Mouse (Mus musculus) liver, embryonic 16.5 days (tissue): ENCODE results near the gene Fgf8. TPM values are rescaled to one million over a fixed set of nuclear protein-coding genes. Genes with fewer than 3 reads are reported as not detected.

Experiments used
- ATAC-seq: fragments of 200-750 bp; cut with Nextera tagmentation; 2 replicates; pipeline ENCODE4 v1.8.0; 2017; ENCODE audit warnings: low read depth, mild to moderate bottlenecking, moderate number of reproducible peaks, moderate library complexity
- H3K27ac ChIP-seq: fragments of 300-500 bp; sonication (generic); 2 replicates; pipeline ENCODE4 v1.5.1; 2014; ENCODE audit warnings: mild to moderate bottlenecking, low read length
- H3K27me3 ChIP-seq: fragments of 300-500 bp; sonication (generic); 2 replicates; pipeline ENCODE4 v1.6.1; 2014; ENCODE audit warnings: low read depth, low read length, mixed read lengths; ENCODE audit not compliant: control insufficient read depth, insufficient read depth
- H3K36me3 ChIP-seq: fragments of 300-500 bp; sonication (generic); 2 replicates; pipeline ENCODE4 v1.6.1; 2014; ENCODE audit warnings: mild to moderate bottlenecking; ENCODE audit not compliant: control insufficient read depth, insufficient read depth
- H3K4me1 ChIP-seq: fragments of 300-500 bp; sonication (generic); 2 replicates; pipeline ENCODE4 v1.6.1; 2014; ENCODE audit warnings: low read depth, low read length, mixed read lengths; ENCODE audit not compliant: control insufficient read depth
- H3K4me2 ChIP-seq: fragments of 300-500 bp; sonication (generic); 2 replicates; pipeline ENCODE4 v1.6.1; 2014; ENCODE audit warnings: low read depth, low read length, mixed read lengths
- H3K4me3 ChIP-seq: fragments of 300-500 bp; sonication (generic); 2 replicates; pipeline ENCODE4 v1.5.1; 2014; ENCODE audit warnings: low read depth, mild to moderate bottlenecking, low read length
- H3K9ac ChIP-seq: fragments of 300-500 bp; sonication (generic); 2 replicates; pipeline ENCODE4 v1.6.1; 2014; ENCODE audit warnings: low read depth, low read length
- H3K9me3 ChIP-seq: fragments of 300-500 bp; sonication (generic); replicated peaks from 2 replicates; pipeline ENCODE4 v1.6.1; 2016; ENCODE audit warnings: low read length; ENCODE audit not compliant: control insufficient read depth
- WGBS: fragments of 180-500 bp; shearing (Covaris S2); extraction: QIAGEN DNeasy Blood & Tissue Kit; methylation state at CpG from one replicate; pipeline ENCODE4 v1.1.7; 2014; ENCODE audit not compliant: insufficient replicate concordance; 5-methylcytosine and 5-hydroxymethylcytosine counted together
- polyA plus RNA-seq: library from polyadenylated mRNA; unstranded; fragments of >200 nt; fragmentation: Nextera tagmentation; extraction: Ambion mirVana; gene quantifications from 2 replicates; pipeline ENCODE4 v1.2.1, GENCODE M21; 2015

Gene Fgf8
- not detected in 2 replicates for polyA plus RNA-seq

- no peak for ATAC-seq
- Histone ChIP-seq H3K4me3 (peak within 1 kb of the TSS; percentile 39), H3K4me1 (peaks cover 8% of the 10 kb centered on the region), H3K36me3 (no peaks in the 10 kb centered on the region), H3K27me3 (peaks cover 89% of the 10 kb centered on the region), H3K9ac (no peak within 1 kb of the TSS), H3K27ac (no peak within 1 kb of the TSS), H3K4me2 (peak within 1 kb of the TSS; percentile 58), H3K9me3 (no peaks in the 10 kb centered on the region)
- under 1% methylated on average over 53 of the region's 68 CpGs for WGBS
These were observed at the start of gene Fgf8 for GRCm38 (mm10) chr19:45742218-45742983. Fgf8 (minus strand) TSS chr19:45742915.

GRCm38 (mm10) chr19:45792404-45792803 lies 49.7 kb upstream of the Fgf8 start:
- H3K27ac ChIP-seq = no peak overlapping the region
- H3K9ac ChIP-seq = no peak overlapping the region
- no peaks in the 10 kb centered on the region for H3K9me3 ChIP-seq
- no peak overlapping the region for H3K4me2 ChIP-seq
- no peak overlapping the region for H3K4me3 ChIP-seq
- ATAC-seq = no peak
- H3K36me3 ChIP-seq = no peaks in the 10 kb centered on the region
- 72% methylated on average over 6 of the region's 6 CpGs for WGBS
- H3K27me3 ChIP-seq = no peaks in the 10 kb centered on the region
- peaks cover 28% of the 10 kb centered on the region for H3K4me1 ChIP-seq

- H3K36me3 ChIP-seq = no peaks in the 10 kb centered on the region
- peak overlapping the region; percentile 91 for H3K27ac ChIP-seq
- WGBS = 46% methylated on average over 13 of the region's 13 CpGs
- H3K4me1 ChIP-seq = peaks cover 19% of the 10 kb centered on the region
- no peaks in the 10 kb centered on the region for H3K9me3 ChIP-seq
- no peak overlapping the region for H3K4me3 ChIP-seq
- peak; percentile 99 for ATAC-seq
- H3K9ac ChIP-seq = peak overlapping the region; percentile 25
- H3K4me2 ChIP-seq = peak overlapping the region; percentile 56
- H3K27me3 ChIP-seq = no peaks in the 10 kb centered on the region
These were observed 47.5 kb upstream of the Fgf8 start for GRCm38 (mm10) chr19:45789888-45790874.

DNA sequence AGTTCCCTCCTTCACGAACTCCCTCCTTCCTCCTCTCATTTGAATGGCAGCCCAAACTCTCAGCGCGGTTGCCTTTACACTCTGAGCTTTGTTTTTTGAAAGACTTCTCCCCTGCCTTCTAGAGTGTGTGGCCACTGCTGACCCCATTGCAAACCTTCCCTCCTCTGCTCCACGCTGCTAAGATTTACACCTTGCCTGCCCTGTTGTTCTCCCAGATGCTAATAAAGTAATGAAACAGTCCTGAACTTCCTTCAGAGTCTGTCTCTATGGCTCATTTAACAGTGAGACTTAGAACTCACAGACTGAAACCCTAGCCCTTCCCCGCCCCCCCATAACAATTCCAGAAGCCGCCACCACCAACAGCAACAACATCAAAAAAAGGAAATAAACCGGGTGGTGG lies 46.6 kb upstream of the Fgf8 start:
- 84% methylated on average over 7 of the region's 7 CpGs for WGBS
- ATAC-seq = no peak

DNA sequence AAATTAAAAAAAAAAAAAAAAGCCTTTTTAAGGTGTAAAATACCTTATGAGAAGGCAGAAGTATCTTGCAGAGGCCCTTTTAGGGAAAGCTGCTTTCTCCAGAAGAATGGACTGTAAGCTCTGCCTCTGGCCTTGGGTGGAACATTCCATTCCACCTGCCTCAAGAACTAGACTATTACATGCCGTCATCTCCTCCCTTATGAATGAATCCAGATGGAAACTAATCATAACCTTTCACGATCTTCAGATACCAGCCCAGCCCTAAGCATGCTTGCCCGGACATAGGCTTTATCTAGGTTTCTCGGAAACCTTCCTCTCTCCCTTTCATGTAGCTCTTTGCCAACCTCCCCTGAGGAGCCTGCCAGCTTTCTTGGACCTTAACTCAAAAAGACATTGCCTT lies 45.6 kb upstream of the Fgf8 start:
- H3K9ac ChIP-seq = no peak overlapping the region
- no peaks in the 10 kb centered on the region for H3K27me3 ChIP-seq
- H3K4me1 ChIP-seq = peaks cover 26% of the 10 kb centered on the region
- H3K4me3 ChIP-seq = no peak overlapping the region
- no peak for ATAC-seq
- WGBS = 38% methylated on average over 4 of the region's 4 CpGs
- H3K4me2 ChIP-seq = no peak overlapping the region
- H3K36me3 ChIP-seq = no peaks in the 10 kb centered on the region
- H3K27ac ChIP-seq = no peak overlapping the region
- no peaks in the 10 kb centered on the region for H3K9me3 ChIP-seq

More for the DNA sequence above, 46.6 kb upstream of the Fgf8 start:
- H3K9me3 ChIP-seq = no peaks in the 10 kb centered on the region
- no peak overlapping the region for H3K9ac ChIP-seq
- H3K4me3 ChIP-seq = no peak overlapping the region
- H3K36me3 ChIP-seq = no peaks in the 10 kb centered on the region
- peak overlapping the region; percentile 91; the same call in 1 of the 2 replicates for H3K27ac ChIP-seq
- no peaks in the 10 kb centered on the region for H3K27me3 ChIP-seq
- H3K4me1 ChIP-seq = peaks cover 21% of the 10 kb centered on the region
- H3K4me2 ChIP-seq = no peak overlapping the region

DNA sequence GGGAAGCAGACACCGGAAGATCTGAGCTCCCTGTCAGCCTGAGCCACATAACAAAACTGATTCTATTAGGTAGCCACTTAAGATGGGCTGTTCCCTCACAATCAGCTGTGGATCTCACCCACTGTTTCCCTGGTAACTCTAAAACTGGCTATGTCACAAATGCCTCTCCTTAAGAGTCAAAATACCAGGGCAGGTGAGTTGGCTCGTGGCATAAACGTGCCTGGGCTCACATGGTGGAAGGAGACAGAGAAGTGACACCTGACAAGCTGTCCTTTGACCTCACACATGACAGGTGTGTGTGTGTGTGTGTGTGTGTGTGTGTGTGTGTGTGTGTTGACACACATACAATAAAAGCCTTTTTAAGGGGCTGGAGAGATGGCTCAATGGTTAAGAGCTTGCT lies 44.7 kb upstream of the Fgf8 start:
- WGBS = 67% methylated on average over 3 of the region's 3 CpGs
- Histone ChIP-seq H3K9ac (no peak overlapping the region), H3K9me3 (no peaks in the 10 kb centered on the region), H3K4me1 (peaks cover 26% of the 10 kb centered on the region), H3K36me3 (no peaks in the 10 kb centered on the region), H3K4me3 (no peak overlapping the region), H3K4me2 (no peak overlapping the region), H3K27me3 (no peaks in the 10 kb centered on the region), H3K27ac (no peak overlapping the region)
- no peak for ATAC-seq

DNA sequence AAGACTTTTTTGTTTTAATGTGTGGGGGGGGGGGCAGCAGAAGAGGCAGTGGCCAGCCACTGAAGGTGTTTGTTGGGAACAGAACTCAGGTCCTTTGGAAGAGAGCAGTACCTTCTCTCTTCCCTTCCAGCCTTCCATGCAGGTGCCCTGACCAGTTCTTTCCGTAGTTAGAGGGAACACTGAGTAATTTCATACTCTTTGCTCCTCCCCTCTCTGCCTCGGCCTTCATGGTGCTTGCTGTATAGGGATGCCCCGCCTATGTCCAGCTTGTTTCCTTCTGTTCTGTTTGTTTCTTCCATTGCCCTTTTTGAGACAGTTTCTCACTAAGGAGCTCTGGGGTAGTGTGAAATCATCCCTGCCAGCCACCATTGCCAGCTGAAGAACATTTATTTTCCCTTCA lies 42.8 kb upstream of the Fgf8 start:
- ATAC-seq = no peak
- no peak overlapping the region for H3K27ac ChIP-seq
- no peak overlapping the region for H3K4me2 ChIP-seq
- no peak overlapping the region for H3K4me3 ChIP-seq
- 0 out of 2 replicates have a peak, but pooled peaks cover 3% of the 10 kb centered on the region for H3K36me3 ChIP-seq
- H3K27me3 ChIP-seq = no peaks in the 10 kb centered on the region
- peaks cover 31% of the 10 kb centered on the region for H3K4me1 ChIP-seq
- no peak overlapping the region for H3K9ac ChIP-seq
- H3K9me3 ChIP-seq = no peaks in the 10 kb centered on the region
- WGBS = 53% methylated on average over 3 of the region's 3 CpGs

DNA sequence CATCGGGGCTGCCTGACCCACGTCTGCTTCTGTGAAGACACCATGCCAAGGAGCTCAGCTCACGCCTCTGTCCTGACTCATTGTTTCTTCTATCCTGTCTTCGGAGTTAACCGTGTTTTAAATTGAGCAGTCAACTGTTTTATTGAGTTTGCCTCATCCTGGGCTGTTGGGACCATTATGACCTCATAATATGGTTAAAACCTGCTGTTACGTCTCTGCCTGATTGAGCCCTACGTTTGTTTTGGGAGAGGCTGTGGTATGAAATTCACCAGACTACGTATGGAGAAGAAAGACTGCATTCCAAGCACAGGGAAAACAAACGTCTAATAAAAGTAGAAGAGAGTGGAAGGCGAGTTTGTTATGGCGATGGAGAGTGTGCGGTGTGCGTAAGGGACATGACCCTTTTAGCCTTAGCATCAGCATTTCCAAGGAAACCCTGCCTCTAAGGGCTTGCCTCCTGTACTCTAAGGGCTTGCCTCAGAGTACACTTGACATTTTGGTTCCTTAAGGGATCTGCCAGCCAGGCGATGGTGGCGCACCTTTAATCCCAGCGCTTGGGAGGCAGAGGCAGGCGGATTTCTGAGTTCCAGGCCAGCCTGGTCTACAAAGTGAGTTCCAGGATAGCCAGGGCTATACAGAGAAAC lies 41.3 kb upstream of the Fgf8 start:
- 36% methylated on average over 17 of the region's 17 CpGs for WGBS
- peak overlapping the region; percentile 89 for H3K4me2 ChIP-seq
- peak overlapping the region; percentile 98 for H3K27ac ChIP-seq
- H3K9ac ChIP-seq = peak overlapping the region; percentile 84
- peaks cover 9% of the 10 kb centered on the region for H3K36me3 ChIP-seq
- no peaks in the 10 kb centered on the region for H3K27me3 ChIP-seq
- H3K4me3 ChIP-seq = peak overlapping the region; percentile 86
- H3K4me1 ChIP-seq = peaks cover 31% of the 10 kb centered on the region
- H3K9me3 ChIP-seq = no peaks in the 10 kb centered on the region
- no peak for ATAC-seq
